Mouse (Mus musculus): ENCODE results near the gene Arcn1. TPM values are rescaled to one million over a fixed set of nuclear protein-coding genes. Genes with fewer than 3 reads are reported as not detected.
A peak's percentile ranks its signal among the peaks of the same experiment; 100 is the strongest.
"Not testable (repeated sequence)": the region's sequence is repeated elsewhere in the genome, so short reads cannot be mapped to it uniquely, and the experiment has no call there.

Arcn1 gene
- 100 to 1,000 TPM; 139 to 168 TPM for total RNA-seq (2021)
- long read RNA-seq, experiment 1, full-length matches to known transcripts: 149 of 165 reads
- long read RNA-seq, experiment 1, partial matches to known transcripts: 5 of 165 reads
- long read RNA-seq, experiment 1, other reads (novel, unspliced or antisense): 11 of 165 reads
- long read RNA-seq, experiment 2, full-length matches to known transcripts: 159 of 205 reads
- long read RNA-seq, experiment 2, partial matches to known transcripts: 5 of 205 reads
- long read RNA-seq, experiment 2, other reads (novel, unspliced or antisense): 41 of 205 reads

- peak; percentile 77 to 80 for DNase-seq (ENCODE audit: low spot score in 2 of 2)
Observed at GRCm38 (mm10) chr9:44767101-44768028, at the start of gene Arcn1, which contains the start of gene Ift46. Arcn1 (minus strand) TSS chr9:44767845. Ift46 (plus strand) TSS chr9:44767908.

DNA sequence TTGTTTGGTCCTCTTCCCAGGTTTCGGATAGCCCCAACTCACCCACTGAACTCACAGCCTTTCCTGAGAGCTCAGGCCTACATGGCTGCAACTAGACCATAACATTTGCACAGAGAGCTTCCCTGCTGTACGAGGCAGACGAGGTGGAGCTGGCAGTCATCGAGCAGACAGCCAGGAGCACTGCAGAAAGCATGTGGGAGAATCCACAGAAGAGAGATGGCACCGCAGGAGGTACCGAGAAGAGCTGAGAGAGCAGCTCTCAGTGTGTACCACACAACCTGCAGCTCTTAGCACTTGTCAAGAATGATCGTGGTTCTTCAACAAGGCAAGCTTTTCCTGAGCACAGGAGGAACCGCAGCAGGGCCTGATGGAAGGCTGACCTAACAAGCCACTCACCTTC lies 46.5 kb upstream of the Arcn1 start:
- no peak for DNase-seq (ENCODE audit: low spot score in 2 of 2)

DNA sequence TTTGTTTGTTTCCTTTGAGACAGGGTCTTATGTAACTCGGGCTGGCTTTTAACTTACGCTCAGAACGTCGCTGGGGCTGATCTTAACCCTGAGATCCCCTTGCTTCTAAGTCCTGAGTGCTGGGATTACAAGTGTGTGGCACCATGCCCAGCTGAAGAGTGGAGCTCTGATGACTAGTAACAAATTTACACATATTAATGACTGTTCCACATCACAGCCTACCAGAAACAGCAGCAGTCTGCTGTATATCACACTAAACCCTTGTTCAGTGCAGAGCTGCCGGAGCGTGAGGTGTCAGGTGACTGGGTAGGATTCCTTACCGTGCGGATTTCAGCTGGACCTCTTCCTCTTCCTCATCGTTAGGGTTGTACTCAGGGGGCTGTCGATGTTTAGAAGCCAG lies 42.7 kb upstream of the Arcn1 start:
- no peak for DNase-seq (ENCODE audit: low spot score in 2 of 2)

DNA sequence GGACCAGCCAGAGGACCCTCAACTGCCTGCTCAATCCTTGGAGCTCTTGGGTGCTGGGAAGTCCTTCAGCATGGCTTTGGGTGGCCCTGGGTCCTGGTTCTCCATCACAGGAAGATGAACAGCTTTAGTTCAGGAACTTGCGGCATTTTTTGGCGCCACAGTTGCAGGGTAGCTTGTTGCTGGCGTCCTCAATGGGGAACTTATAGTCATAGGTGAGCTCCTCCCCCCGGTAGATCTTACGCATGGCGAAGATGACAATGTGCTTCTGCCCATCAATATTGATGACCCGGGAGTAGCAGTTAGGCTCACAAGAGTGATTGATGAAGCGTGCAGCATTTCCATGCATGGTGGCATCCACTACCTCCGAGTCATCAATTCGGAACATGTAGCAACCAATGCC lies 40.1 kb upstream of the Arcn1 start:
- no peak for DNase-seq (ENCODE audit: low spot score in 2 of 2)

GRCm38 (mm10) chr9:44807141-44807540 lies 39.5 kb upstream of the Arcn1 start:
- DNase-seq (ENCODE audit: low spot score in 2 of 2): no peak

GRCm38 (mm10) chr9:44805536-44805935 lies 37.9 kb upstream of the Arcn1 start:
- no peak for DNase-seq (ENCODE audit: low spot score in 2 of 2)

DNA sequence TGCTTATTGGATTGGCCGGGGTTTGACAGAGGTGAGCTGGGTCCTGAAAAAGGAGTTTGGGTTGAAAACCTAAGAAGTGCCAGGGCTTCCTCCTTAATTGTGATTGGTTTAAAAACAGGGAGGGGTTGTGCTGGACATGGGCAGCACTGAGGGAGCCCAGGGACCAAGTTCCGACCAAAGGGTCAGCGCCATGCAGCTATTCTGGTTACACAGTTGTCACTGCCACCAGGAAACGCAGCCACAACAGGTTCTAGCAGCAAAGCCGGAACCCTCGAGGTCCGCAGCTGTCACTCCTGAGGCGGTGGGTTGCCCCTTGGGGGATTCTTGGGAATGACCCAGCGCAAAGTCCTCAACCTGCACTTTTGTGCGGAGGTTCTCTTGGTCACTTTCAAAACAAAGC lies 37.0 kb upstream of the Arcn1 start:
- no peak for DNase-seq (ENCODE audit: low spot score in 2 of 2)

- no peak for DNase-seq (ENCODE audit: low spot score in 2 of 2)
Observed at GRCm38 (mm10) chr9:44802808-44803450, 35.3 kb upstream of the Arcn1 start, which contains the start of gene Ttc36. Ttc36 (minus strand) TSS chr9:44803072.

GRCm38 (mm10) chr9:44801669-44802068 lies 34.0 kb upstream of the Arcn1 start:
- DNase-seq (ENCODE audit: low spot score in 2 of 2): no peak

DNA sequence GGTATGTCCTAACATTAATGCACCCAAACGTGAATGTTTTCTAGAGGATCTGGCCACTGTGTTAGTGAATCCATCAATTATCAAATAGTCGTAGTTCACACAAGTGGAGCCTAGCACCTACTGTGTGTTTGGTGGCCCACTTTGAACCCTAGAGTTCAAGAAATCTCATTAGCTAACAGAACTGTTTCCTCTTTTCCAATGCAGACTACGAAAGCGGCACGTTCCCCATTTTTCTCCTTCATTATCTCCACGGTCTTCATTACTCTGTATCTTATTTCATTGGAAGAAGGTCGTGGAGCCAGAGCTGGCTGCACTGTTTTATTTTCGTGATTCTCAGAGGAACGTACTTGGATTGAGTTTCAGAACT lies 32.3 kb upstream of the Arcn1 start:
- no peak for DNase-seq (ENCODE audit: low spot score in 2 of 2)

DNA sequence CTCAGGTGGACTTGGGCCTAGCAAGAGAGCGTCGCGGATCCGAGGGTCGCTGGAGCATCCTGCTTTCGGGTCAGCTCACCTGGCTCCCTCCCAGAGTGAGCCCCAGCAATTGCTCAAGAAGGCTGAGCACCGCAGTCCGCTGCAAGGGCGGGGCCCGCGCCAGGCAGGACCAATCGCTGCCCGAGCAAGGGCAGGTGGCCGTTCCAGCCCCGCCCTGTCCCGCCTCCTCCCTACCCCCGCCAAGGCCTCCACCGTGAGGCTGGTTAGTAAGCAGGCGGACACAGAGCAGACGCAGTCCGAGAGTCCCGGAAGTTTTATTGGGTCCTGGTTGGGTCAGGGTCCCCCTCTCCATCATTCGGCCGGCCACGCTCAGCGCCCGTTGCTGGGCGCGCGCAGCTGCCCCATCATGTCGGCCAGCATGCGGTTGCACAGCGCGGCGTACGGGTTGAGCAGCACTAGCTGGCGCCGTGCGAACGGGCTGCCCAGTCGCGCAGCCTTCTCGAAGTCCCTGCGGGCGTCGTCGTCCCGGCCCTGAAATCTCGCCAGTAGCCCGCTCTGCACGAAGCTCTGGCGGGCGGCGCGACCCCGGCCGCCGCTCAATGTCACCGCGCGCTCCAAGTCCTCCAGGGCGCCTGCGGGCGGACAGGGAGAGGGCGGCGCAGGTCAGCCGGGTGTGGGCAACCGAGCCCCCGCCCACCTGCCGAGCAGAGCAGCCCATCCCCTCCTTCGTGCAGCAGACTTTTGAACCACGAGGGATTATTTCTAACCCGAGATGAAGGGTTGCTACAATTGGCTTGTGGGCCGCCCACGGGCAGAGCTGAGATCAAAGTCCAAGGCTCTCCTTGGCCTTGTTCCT lies 31.7 kb upstream of the Arcn1 start, which contains the start of gene Tmem25:
Gene Tmem25 (minus strand): TSS at position 206 of the 856 bp plus-strand sequence.
- DNase-seq (ENCODE audit: low spot score in 2 of 2): peak; percentile 74 to 83

DNA sequence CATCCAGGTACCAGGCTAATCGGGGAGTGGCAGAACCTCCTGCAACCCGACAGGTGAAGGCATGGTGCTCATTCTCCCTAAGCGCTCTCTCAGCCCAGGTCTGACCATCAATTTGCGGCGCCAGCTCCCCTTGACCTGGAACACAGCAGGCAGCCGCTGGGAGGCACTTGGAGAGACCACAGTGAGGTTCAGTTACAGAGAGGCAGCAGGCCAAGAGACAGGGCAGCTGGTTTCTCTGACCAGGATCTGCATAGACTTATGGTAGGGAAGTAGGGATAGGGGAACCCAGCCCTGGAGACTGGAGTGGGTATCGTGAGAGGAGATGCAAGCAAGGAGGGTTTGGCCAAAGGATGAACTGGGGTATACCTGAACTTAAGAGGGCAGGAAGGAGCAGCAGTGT lies 30.7 kb upstream of the Arcn1 start:
- DNase-seq (ENCODE audit: low spot score in 2 of 2): no peak

DNA sequence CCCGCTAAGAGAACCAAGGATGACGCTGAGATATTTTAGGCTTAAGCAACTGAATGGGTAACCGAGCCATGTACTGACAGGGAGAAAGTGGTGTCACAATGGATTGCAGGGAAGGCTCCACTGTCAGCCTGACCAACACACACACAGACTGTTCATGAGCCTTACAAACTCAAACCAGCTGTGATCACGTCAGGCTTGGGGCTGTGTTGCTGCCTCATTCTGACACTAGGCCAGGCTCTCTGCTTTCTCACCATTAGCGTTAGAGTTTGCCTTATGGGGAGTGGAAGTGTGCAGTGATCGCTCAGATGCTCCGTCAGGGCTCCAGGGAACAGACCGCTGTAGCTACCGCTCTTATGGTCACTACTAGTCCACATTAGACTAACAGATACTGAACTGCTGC lies 25.2 kb upstream of the Arcn1 start:
- DNase-seq (ENCODE audit: low spot score in 2 of 2): no peak

DNA sequence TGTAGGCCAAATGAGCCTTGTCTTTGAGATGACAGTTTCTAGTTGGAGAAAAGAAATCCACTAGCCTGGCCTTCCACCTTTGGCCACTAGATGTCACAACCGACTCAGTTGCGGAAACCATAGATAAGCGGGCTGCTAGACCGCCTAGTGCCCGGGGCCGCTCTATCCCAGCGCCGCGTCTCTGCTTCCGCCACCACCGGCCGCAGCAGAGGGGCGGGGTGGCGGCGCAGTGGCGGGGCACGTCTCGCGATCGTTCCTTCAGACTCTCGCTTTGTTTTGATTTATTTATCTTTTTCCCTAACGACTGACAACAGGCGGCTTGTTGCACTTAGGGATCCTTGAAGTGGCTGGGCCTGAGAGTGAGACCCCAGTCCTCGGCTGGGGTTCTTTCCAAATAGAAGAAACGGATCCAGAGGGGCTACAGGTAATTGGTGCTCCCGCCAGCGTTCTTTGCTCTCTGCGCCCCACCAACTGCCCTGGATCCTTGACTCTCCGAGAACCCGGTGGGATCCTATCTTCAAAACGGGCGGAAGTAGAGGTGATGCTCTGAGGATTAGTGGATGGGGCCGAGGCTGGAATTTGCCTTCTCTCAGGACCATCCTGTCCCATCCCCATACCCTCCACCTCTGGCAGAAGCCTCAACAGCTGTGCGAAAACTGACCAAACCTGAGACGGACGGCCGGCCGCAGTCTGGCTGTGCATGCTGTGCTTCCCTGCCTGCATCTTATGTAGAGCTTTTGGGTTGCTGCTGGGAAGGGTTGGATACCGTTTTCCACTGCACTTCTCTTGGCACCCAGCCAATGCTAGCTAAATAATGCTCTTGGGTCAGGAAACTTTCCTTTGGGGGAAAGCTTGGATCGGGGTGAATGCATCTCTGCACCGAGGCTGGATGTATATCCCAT lies 5.4 kb upstream of the Arcn1 start:
- peak; percentile 84 to 88 for DNase-seq (ENCODE audit: low spot score in 2 of 2)

DNA sequence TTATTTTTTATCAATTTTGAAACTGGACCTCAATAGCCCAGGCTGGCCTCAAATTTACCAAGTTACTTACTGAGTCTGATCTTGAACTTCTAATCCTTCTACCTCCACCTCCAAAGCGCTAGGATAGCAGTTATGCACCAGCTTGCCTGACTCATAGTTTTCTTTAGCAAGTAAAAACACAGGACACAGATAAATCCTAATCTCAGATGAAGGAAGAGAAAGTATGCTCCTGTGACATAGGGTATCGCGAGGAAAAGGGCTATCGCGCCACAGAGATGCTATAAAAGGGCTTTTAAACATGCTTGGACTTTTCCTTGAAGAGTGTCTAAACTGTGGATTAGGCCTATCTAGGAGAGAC lies 4.7 kb upstream of the Arcn1 start:
- no peak for DNase-seq (ENCODE audit: low spot score in 2 of 2)

- DNase-seq (ENCODE audit: low spot score in 2 of 2): no peak
Observed at GRCm38 (mm10) chr9:44771376-44771775, 3.7 kb upstream of the Arcn1 start.

DNA sequence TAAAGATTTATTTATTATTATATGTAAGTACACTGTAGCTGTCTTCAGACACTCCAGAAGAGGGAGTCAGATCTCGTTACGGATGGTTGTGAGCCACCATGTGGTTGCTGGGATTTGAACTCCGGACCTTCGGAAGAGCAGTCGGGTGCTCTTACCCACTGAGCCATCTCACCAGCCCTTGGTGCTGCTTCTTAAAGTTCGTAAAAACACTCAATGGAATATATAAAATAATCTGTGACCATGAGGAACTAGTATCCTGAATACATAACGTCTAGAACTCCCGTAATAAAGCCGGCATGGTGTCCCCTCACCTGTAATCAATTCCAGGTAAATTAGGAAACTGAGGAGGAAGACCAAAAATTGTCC lies 367 bp upstream of the Arcn1 start:
- DNase-seq (ENCODE audit: low spot score in 2 of 2): not testable (repeated sequence)

- no peak for DNase-seq (ENCODE audit: low spot score in 2 of 2)
Observed at GRCm38 (mm10) chr9:44760873-44761272, 6.8 kb downstream of the Arcn1 start.

DNA sequence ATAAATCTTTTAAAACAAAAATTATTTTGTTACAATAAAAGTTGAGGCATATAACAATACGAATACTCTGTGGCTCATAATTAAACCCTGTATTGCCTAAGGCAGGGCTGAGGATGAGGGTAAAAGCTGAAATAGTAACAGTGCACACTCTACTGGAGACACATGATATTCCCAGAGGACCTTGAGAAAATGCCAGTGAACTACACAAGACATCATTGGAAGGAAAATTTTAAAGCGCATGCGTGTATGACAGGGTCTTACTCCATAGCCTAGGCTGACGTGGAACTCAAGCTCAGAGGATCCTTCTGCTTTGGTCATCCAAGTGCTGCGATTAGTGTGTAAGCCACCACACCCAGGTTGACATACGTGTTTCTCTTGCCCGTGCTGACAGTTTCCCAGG lies 19.2 kb downstream of the Arcn1 start:
- DNase-seq (ENCODE audit: low spot score in 2 of 2): no peak

DNA sequence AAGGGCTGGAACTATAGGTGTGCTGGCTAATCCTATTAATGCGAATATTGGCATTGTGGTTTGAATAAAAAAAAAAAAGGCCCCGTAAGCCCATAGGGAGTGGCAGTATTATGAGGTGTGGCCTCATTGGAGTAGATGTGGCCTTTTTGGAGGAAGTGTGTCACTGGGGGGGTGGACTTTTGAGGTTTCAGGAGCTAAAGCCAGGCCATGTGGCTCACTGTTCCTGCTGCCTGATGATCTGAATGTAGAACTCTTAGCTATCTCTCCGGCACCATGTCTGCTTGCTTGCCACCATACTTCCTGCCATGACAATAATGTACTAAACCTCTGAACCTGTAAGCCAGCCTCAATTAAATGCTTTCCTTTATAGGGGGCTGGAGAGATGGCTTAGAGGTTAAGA lies 20.3 kb downstream of the Arcn1 start:
- DNase-seq (ENCODE audit: low spot score in 2 of 2): no peak

Data from adrenal gland, adult 18-20 months (tissue).